In genomic region chrX:10617119-10617518, GRCm38 (mm10) we compare ENCODE assay signal across 8 mouse cellular contexts.
DNase-seq lines count a peak whose midpoint lies in the region; ATAC-seq and TF ChIP-seq lines count a peak whose summit lies in the region.

No protein-coding gene starts in this region.

- no peak overlapping the region for H3K9ac ChIP-seq in hindbrain, embryonic 16.5 days (ENCODE audit: low read depth, low read length)
- no peak overlapping the region for H3K9ac ChIP-seq in lung, embryonic 14.5 days
- H3K9ac ChIP-seq in midbrain, embryonic 11.5 days (ENCODE audit: low read length) = no peak overlapping the region

- peak; percentile 24 for DNase-seq in hindbrain, embryonic 10.5 days (ENCODE audit: low spot score)
- DNase-seq in right cerebral cortex, postnatal 4 days = peak; percentile 6
- DNase-seq in right cerebral cortex, adult 2 months (ENCODE audit: low spot score in 2 of 2) = no peak
- peak; percentile 23 for DNase-seq in cerebellum, adult 8-10 months
- DNase-seq in lung, embryonic 14.5 days = peak; percentile 66
- DNase-seq in natural killer cell, adult 2 months (ENCODE audit: low spot score in 2 of 2) = no peak
- DNase-seq in midbrain, embryonic 11.5 days (ENCODE audit: low spot score, missing footprints) = no peak

- H3K27ac ChIP-seq in hindbrain, embryonic 10.5 days = no peak overlapping the region
- H3K27ac ChIP-seq in hindbrain, embryonic 16.5 days (ENCODE audit: low read depth, low read length) = no peak overlapping the region
- H3K27ac ChIP-seq in lung, embryonic 14.5 days (ENCODE audit: low read depth) = no peak overlapping the region
- no peak overlapping the region for H3K27ac ChIP-seq in midbrain, embryonic 11.5 days (ENCODE audit: low read depth, low read length)

- no peak overlapping the region for H3K4me2 ChIP-seq in hindbrain, embryonic 16.5 days (ENCODE audit: low read length)
- no peak overlapping the region for H3K4me2 ChIP-seq in lung, embryonic 14.5 days
- no peak overlapping the region for H3K4me2 ChIP-seq in midbrain, embryonic 11.5 days

- H3K4me3 ChIP-seq in hindbrain, embryonic 10.5 days = no peak overlapping the region
- no peak overlapping the region for H3K4me3 ChIP-seq in hindbrain, embryonic 16.5 days (ENCODE audit: low read length)
- H3K4me3 ChIP-seq in lung, embryonic 14.5 days (ENCODE audit: low read depth, low read length) = no peak overlapping the region
- H3K4me3 ChIP-seq in midbrain, embryonic 11.5 days (ENCODE audit: low read depth, low read length) = no peak overlapping the region

- H3K36me3 ChIP-seq in hindbrain, embryonic 10.5 days = no peaks in the 10 kb centered on the region
- H3K36me3 ChIP-seq in hindbrain, embryonic 16.5 days (ENCODE audit: control insufficient read depth, insufficient read depth, low read length) = no peaks in the 10 kb centered on the region
- no peaks in the 10 kb centered on the region for H3K36me3 ChIP-seq in lung, embryonic 14.5 days (ENCODE audit: insufficient read depth)
- H3K36me3 ChIP-seq in midbrain, embryonic 11.5 days (ENCODE audit: control insufficient read depth, insufficient read depth, low read length) = no peaks in the 10 kb centered on the region

- H3K4me1 ChIP-seq in hindbrain, embryonic 10.5 days (replicated peaks) = no peaks in the 10 kb centered on the region
- no peaks in the 10 kb centered on the region for H3K4me1 ChIP-seq in hindbrain, embryonic 16.5 days (ENCODE audit: control insufficient read depth, insufficient read depth, low read depth, low read length)
- no peaks in the 10 kb centered on the region for H3K4me1 ChIP-seq in lung, embryonic 14.5 days (ENCODE audit: insufficient read depth)
- no peaks in the 10 kb centered on the region for H3K4me1 ChIP-seq in midbrain, embryonic 11.5 days (ENCODE audit: control insufficient read depth, insufficient read depth, low read length)

- WGBS in hindbrain, embryonic 10.5 days = 17% methylated on average over 5 of the region's 5 CpGs
- 20% methylated on average over 5 of the region's 5 CpGs for WGBS in hindbrain, embryonic 16.5 days
- 18% methylated on average over 5 of the region's 5 CpGs for WGBS in lung, embryonic 14.5 days
- WGBS in midbrain, embryonic 11.5 days = 14% methylated on average over 5 of the region's 5 CpGs

- no peak for ATAC-seq in hindbrain, embryonic 16.5 days
- no peak for ATAC-seq in lung, embryonic 14.5 days (ENCODE audit: insufficient read depth)
- ATAC-seq in midbrain, embryonic 11.5 days (ENCODE audit: low FRiP score) = no peak

- no peaks in the 10 kb centered on the region for H3K9me3 ChIP-seq in hindbrain, embryonic 10.5 days
- H3K9me3 ChIP-seq in hindbrain, embryonic 16.5 days (ENCODE audit: control insufficient read depth, low read length) = no peaks in the 10 kb centered on the region
- no peaks in the 10 kb centered on the region for H3K9me3 ChIP-seq in lung, embryonic 14.5 days (ENCODE audit: low read depth, low read length)
- no peaks in the 10 kb centered on the region for H3K9me3 ChIP-seq in midbrain, embryonic 11.5 days (ENCODE audit: control insufficient read depth, low read length)

- peak; percentile 53 for TF ChIP-seq CTCF in lung, embryonic 14.5 days (IDR thresholded peaks at IDR 0.05; ENCODE audit: low read depth)

- no peaks in the 10 kb centered on the region for H3K27me3 ChIP-seq in hindbrain, embryonic 10.5 days (ENCODE audit: insufficient read depth, poor library complexity, severe bottlenecking)
- no peaks in the 10 kb centered on the region for H3K27me3 ChIP-seq in hindbrain, embryonic 16.5 days (replicated peaks; ENCODE audit: control insufficient read depth, insufficient read depth, low read length)
- no peaks in the 10 kb centered on the region for H3K27me3 ChIP-seq in lung, embryonic 14.5 days (ENCODE audit: insufficient read depth, low read length)
- H3K27me3 ChIP-seq in midbrain, embryonic 11.5 days (ENCODE audit: control insufficient read depth, insufficient read depth, low read length) = no peaks in the 10 kb centered on the region

Comparison
In these comparisons a context has a peak if more than half of its experiments do, and no peak if none do; other contexts are left out.
1. DNase-seq: peak in hindbrain, embryonic 10.5 days (single experiment), right cerebral cortex, postnatal 4 days (single experiment), cerebellum, adult 8-10 months (single experiment) and lung, embryonic 14.5 days (single experiment); none in right cerebral cortex, adult 2 months (0 of 2), natural killer cell, adult 2 months (0 of 2) and midbrain, embryonic 11.5 days (single experiment).